Mouse (Mus musculus) testis, adult 2 months (tissue): Measurements from ENCODE around the gene Cenpx.

ENCODE experiments used
- CTCF ChIP-seq: fragments of 200-500 bp; IDR thresholded peaks from 2 replicates; pipeline ENCODE4 v1.5.1; 2012; ENCODE audit warnings: low read depth, mild to moderate bottlenecking, inconsistent platforms, low read length, moderate library complexity; ENCODE audit not compliant: control insufficient read depth, insufficient read depth, insufficient replicate concordance
- POLR2A ChIP-seq: fragments of 200-500 bp; IDR thresholded peaks from 2 replicates; pipeline ENCODE4 v1.6.1; 2012; ENCODE audit warnings: low read depth, mild to moderate bottlenecking, inconsistent platforms, low read length, moderate library complexity; ENCODE audit not compliant: control insufficient read depth

- no peak for TF ChIP-seq POLR2A
- no peak for TF ChIP-seq CTCF
These were observed 18.4 kb downstream of the Cenpx start for GRCm38 (mm10) chr11:120695184-120695583.
